Mouse (Mus musculus) c-Kit-positive CD71-positive TER-119-negative erythroid progenitor cells, embryonic 14.5 days (primary cell): ENCODE measurements around the gene AI854703.

Source experiments
- DNase-seq: peaks from one replicate; pipeline ENCODE4 v3.0.0-alpha.2; 2013; ENCODE audit warnings: low read depth

The AI854703 gene

DNA sequence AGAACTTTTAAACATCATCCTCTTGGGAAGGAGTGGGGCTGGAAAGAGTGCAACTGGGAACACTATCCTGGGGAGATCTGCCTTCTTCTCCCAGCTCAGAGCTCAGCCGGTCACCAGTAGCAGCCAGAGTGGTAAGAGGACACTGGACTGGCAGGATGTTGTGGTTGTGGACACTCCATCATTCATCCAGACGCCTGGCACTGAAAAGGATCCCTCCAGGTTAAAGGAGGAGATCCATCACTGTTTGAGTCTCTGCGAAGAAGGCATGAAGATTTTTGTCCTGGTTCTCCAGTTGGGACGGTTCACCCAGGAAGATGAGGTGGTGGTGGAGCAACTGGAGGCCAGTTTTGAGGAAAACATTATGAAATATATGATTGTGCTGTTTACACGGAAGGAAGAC is 32.2 kb downstream of the AI854703 start:
- no peak for DNase-seq

GRCm38 (mm10) chr6:48664750-48665149 is 38.2 kb downstream of the AI854703 start:
- no peak for DNase-seq

GRCm38 (mm10) chr6:48665471-48665870 is 38.9 kb downstream of the AI854703 start:
- DNase-seq: no peak

GRCm38 (mm10) chr6:48666159-48666586 is 39.6 kb downstream of the AI854703 start:
- no peak for DNase-seq

DNA sequence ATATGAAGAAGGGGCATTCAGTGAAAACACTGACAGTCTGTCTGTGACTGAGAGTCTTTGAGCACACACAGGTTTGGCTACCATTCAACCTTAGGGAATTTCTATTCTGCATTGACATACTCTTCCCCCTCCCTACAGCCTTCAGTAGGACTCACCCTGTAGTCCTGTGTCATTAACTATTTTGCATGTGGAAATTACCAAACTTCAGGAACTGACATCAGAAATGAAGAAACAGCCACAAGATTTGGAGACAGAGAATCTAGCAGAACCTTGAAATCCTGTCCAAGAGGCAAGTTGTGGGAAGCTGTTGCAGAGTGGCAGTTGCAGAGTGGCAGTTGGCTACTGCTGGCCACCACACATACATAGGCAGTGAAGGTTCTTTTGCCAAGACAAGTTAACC is 41.5 kb downstream of the AI854703 start:
- DNase-seq: no peak

GRCm38 (mm10) chr6:48669446-48669969 is 42.9 kb downstream of the AI854703 start:
- DNase-seq: no peak

DNA sequence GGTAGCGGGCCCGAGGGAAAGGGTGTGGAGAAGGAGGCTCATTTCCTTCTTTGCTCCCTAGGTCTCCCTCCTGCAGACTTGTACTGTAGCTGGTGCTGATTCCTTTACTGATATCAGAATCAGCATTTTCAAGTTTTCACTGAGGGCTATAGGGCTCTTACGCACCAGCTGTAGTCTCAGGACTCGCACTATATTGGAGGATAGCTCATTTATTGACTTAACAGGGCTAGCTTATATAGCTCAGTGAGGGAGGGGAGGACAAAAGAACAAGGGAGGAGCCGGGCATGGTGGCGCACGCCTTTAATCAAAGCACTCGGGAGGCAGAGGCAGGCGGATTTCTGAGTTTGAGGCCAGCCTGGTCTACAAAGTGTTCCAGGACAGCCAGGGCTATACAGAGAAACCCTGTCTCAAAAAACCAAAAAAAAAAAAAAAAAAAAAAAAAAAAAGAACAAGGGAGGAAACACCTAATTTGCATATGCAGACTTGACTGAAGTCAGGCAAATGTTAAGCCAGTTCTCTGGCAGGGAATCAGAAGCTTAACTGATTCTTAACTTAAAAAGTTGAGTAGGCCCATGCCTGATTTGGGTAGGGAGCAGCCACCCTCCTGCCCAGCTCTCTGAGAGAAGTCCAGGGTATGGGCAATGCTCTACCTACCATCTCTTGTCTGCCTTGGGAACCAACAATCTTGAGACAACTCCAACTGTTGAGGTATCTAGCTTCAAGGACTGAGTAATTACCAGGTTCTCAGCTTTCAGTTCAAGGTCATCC is 47.9 kb downstream of the AI854703 start:
- no peak for DNase-seq

DNA sequence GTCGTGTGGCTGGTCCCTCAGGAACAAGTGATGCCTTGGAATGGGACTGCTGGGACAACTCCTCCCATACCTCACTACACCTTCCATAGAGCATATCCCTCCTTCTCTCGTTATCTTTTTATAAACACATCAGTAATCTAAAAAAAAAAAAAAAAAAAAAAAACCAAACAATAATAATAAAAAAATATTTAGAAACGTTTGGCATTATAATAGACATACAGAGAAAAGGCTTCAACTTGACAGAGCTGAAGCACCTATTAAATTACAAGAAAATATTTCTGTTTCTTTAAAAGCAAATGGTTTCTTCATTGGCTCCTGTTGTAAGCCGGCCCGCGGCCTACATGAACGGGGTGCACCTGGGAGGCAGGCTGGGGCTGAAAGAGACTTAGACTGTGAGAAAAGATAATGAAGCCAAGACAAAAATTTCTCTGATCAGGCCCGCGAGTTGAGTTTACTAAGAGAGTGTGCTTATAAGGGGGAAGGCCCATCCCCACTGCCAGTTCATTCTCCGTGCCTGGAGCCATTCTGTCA is 48.9 kb downstream of the AI854703 start:
- DNase-seq: no peak

GRCm38 (mm10) chr6:48675931-48676859 is 49.6 kb downstream of the AI854703 start, which contains the start of gene Gimap9:
Gene Gimap9, plus strand, starts transcription at chr6:48676129.
- DNase-seq: peak; percentile 60

DNA sequence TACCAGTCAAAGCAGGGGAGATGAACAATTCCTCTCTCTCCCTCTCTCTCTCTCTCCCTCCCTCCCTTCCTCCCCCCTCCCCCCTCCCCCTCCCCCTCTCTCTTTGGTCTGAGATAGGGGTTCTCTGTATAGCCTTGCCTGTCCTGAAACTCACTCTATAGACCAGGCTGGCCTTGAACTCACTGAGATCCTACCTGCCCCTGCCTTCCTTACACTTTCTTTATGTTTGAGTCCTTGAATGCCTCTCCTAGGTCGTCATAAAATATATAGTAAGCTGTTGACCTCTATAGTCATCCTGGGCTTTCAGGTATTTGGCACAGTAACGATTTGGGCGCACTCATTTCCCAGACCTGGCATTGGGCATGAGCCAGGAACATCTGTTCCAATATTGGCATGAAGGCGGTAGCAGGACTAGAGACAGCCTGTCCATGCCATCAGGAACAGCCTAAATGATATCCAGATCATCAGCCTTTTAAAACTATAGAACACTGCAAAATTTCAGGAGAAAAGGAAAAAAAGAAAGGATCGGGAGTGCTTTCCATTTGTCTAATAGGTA is 50.4 kb downstream of the AI854703 start:
- no peak for DNase-seq

- no peak for DNase-seq
These were observed 51.2 kb downstream of the AI854703 start for GRCm38 (mm10) chr6:48677492-48678345.

- no peak for DNase-seq
These were observed 51.8 kb downstream of the AI854703 start for GRCm38 (mm10) chr6:48678391-48678790.

DNA sequence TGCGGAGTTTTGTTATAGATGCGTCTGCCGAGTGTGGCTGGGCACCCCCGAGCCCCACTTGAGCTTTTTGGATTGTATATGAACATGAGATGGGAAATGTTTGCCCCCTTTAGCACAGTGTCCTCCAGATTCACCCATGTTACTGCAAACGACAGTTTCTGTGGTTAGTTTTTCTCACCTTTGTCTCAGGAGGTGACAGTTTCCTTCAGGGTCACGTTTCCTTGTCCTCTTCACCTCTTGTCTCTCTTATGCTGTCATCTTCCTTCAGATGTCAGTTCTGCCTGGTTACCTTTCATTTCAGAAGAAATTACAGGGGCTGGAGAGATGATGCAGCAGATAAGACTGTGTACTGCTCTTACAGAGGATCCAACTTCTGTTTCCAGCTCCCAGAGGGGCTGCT is 53.1 kb downstream of the AI854703 start:
- DNase-seq: no peak

DNA sequence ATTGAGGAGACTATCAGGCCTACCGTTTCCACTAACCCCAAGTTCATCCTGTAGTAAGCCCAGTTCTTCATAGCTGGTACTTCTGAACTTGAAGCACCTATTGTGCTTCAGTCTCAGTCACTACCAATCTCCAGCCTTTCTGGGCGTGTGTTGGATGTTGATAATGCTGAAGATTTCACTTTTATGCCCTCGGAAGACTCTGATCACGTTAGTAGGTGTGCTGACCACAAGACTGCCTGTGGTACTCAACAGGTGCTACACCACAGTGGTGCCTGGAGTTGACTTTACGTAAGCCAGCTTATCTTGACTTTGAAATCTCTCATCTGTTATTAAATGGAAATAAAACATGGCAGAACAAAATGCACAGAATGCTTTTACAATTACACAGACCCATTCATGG is 53.9 kb downstream of the AI854703 start:
- DNase-seq: no peak

- DNase-seq: no peak
These were observed 55.0 kb downstream of the AI854703 start for GRCm38 (mm10) chr6:48681472-48682090.

DNA sequence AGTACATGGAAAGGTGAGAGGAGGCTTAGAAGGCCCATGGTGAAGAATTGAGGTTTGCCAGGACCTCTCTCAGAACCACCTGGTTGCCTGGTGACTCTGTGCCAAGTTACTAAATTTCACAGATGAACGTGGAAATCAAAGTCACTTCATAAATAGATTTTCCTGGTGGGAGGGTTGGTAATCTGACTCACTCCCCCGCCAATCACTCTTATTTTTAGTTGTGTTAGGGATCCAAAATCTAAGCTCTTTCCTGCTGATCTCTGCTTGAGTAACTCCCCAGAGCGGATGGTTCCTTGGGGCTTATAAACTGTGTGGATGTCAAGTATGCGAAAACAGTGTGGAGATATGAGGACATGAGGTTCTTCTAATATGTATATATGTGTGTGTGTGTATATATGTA is 55.7 kb downstream of the AI854703 start:
- DNase-seq: no peak
